Comparison of ENCODE assay signal across 18 mouse cellular contexts in genomic region chr9:102948706-102949105, GRCm38 (mm10). TPM values are rescaled to one million over a fixed set of nuclear protein-coding genes. Genes with fewer than 3 reads are reported as not detected.
"Had no signal": no experiment of that assay in that cellular context is flagged by ENCODE, and none has a peak within 500 bp of the region (broad histone marks: within the 10 kb centered on the region; RNA-seq: fewer than 3 reads in every experiment).

No protein-coding gene starts in this region.

- H3K4me2 ChIP-seq: liver, embryonic 13.5 days; liver, embryonic 15.5 days; midbrain, embryonic 12.5 days; neural tube, embryonic 12.5 days; stomach, embryonic 15.5 days had no signal

- H3K27me3 ChIP-seq: liver, embryonic 13.5 days; liver, embryonic 15.5 days; megakaryocyte, embryonic 14.5 days; midbrain, embryonic 12.5 days; neural tube, embryonic 12.5 days; stomach, embryonic 15.5 days had no signal

- DNase-seq: liver, embryonic 13.5 days; liver, postnatal 0 days; lung, postnatal 14 days; lung, postnatal 36 days; midbrain, embryonic 14.5 days; right cerebral cortex, postnatal 14 days; thymus, adult 2 months; thymus, postnatal 25 days had no signal

- H3K4me3 ChIP-seq: liver, embryonic 13.5 days; liver, embryonic 15.5 days; megakaryocyte, embryonic 14.5 days; midbrain, embryonic 12.5 days; neural tube, embryonic 12.5 days; stomach, embryonic 15.5 days had no signal

- ATAC-seq: liver, postnatal 0 days; midbrain, embryonic 16.5 days had no signal

- H3K9me3 ChIP-seq: liver, embryonic 13.5 days; liver, embryonic 15.5 days; midbrain, embryonic 12.5 days; neural tube, embryonic 12.5 days; stomach, embryonic 15.5 days had no signal

- H3K27ac ChIP-seq: liver, embryonic 13.5 days; liver, embryonic 15.5 days; macrophage; midbrain, embryonic 12.5 days; neural tube, embryonic 12.5 days; stomach, embryonic 15.5 days; stomach, postnatal 0 days had no signal

- H3K36me3 ChIP-seq: liver, embryonic 13.5 days; liver, embryonic 15.5 days; midbrain, embryonic 12.5 days; neural tube, embryonic 12.5 days; stomach, embryonic 15.5 days had no signal

- H3K9ac ChIP-seq: liver, embryonic 13.5 days; liver, embryonic 15.5 days; liver, postnatal 0 days; midbrain, embryonic 12.5 days; neural tube, embryonic 12.5 days; stomach, embryonic 15.5 days had no signal

- H3K4me1 ChIP-seq: liver, embryonic 13.5 days; liver, embryonic 15.5 days; megakaryocyte, embryonic 14.5 days; midbrain, embryonic 12.5 days; neural tube, embryonic 12.5 days; stomach, embryonic 15.5 days had no signal

RNA-seq across cellular contexts. Expression of gene Slco2a1, which starts 39.8 kb away (rescaled TPM):
- total RNA-seq: monocyte, adult 5-6 weeks; neutrophil, adult 5-6 weeks had no signal
- polyA plus RNA-seq: macrophage had no signal
